Mouse (Mus musculus): Measurements from ENCODE around the gene Gchfr.

Gchfr gene

DNA sequence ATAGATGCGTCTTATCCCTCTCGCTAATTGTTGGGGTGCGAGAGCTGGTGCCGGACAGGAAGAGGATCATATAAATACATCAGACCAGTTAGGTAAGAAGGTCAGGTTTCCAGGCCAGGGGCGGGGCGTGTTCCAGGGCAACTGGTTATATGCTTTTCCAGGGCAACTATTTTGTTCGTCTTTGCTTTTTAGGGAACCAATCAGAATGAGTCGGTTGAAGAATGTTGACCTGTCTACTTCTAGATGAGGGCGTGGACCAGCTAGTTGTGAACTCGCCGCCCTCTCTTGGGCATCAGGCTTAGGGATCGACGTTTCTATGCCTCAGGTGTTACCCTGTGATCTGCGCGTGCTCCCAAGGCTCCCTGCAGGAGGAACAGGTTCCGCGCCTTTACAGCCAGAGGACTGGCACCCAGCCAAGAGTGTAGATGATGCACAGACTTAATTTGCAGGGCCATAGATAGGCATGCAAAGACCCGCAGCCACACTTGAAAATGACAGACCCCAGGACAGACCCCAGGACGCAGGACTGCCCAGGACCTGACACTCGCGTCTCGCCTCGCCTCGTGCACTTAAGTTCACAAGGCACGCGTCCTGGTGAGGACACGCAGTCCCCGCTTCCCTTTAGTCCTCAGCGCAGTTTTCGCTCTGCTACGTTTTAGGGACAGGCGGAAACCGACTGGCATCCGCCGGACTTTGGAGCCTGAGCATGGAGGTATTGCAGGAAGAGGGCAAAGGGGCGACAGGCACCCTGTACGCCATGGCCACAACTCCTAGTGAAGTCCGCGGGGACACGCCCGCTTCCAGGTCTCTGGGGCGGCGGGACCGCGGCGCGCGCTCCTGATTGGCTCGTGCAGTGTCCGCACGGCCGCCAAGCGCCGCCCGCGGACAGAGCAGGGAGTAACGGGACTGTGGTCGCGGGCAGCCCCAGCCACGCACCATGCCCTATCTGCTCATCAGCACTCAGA is at the start of gene Gchfr:
TSS of gene Gchfr (plus strand) at position 873 of the 965 bp plus-strand sequence.
- peak; percentile 13 to 31 for DNase-seq (ENCODE audit: low spot score in 2 of 2)

GRCm38 (mm10) chr2:119136346-119136898 is 31.2 kb upstream of the Gchfr start:
- no peak for DNase-seq (ENCODE audit: low spot score in 2 of 2)

DNA sequence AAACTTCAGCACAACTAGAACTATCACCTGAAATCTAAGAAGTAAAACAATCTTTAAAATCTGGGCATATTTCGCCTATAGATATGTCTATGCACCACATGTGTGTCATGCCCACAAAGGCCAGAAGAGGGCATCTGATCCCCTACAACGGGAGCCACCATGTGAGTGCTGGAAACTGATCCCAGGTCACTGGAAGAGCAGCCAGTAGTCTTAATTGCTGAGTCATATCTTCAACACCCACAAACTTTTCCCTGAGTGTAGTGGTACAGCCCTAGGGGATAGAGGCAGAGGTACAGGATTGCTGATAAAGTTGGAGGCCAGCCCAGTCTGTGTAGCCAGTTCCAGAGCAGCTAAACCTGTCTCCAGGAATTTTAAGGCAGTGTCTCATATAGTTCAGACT is 22.4 kb upstream of the Gchfr start:
- no peak for DNase-seq (ENCODE audit: low spot score in 2 of 2)

DNA sequence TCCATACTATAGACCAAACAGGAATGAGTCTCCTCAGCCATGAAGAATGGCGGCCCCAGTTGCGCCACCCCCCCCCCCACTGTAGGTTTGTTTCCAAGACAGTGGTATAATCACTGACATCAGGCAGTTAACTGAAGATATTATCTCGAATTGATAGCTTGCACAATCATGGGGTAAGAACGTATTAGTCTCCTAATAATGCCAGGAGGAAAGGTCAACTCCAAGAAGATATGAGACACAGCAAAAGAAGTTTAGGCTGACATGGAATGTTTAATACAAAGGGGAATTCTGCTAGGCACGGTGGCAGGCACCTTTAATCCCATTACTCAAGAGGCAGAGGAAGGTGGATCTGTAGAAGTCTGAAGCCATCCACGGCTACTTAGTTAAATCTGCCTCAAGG is 21.1 kb upstream of the Gchfr start:
- no peak for DNase-seq (ENCODE audit: low spot score in 2 of 2)

DNA sequence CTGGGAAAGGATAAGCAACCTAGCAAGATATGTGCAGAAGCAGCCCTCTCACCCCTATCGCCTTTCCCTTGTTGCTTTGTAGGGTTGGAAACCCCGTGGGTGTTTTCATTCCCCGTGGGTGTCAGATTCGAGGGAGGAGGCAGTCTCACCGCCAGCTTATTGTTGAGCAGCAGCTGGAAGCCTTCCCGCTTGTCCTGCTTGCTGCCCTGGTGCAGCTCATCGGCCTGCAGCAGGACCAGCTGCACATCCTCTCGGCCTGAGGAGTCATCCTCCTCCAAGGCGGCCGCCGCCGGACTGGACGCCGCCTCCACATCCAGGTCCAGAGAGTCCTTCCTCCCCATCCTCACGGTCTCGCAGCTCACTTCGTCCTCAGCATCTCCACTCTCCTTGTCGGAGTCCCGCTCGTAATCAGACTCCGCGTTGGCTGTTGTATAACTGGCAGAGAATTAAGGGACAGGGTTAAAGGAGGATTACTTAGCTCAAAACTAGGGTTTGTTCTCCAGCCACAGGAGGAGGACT is 20.4 kb upstream of the Gchfr start:
- no peak for DNase-seq (ENCODE audit: low spot score in 2 of 2)

DNA sequence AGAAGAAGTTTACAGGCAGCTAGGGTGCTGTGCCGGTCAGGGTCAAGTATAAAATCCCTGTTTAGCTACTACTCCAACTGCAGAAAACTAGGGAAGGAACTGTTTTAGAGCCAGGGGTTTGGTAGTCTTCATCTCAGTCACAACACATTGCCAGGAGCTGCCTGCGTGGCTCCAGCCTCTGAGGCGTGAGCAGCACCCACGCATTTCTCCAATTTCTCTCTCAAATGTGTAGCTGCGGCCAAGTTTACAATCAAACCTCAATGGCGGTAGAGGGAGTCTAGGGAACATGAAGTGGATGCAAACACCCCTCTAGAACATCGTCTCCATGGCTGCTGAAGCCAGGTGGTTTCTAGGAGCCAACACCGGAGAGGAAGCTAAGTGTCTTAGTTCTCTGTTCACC is 19.8 kb upstream of the Gchfr start:
- peak; percentile 42 to 67 for DNase-seq (ENCODE audit: low spot score in 2 of 2)

DNA sequence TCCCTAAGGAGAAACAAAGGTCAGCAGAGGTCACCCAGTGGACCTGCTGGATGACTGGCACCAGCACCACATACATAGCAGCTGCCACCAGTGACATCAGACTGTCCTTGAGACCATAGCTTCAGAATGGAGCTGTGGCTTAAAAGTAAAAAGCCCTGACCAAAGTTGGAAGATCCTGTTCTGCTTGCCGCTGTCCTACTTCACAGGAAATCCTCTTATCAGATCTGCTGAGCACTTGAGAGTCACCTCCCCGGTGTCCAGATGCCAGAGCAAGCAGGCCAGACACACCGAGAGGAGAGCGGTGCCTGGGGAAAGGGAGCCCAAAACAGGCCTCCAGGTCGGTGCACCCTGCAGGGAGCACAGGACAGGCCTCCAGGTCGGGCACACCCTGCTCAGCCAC is 15.3 kb upstream of the Gchfr start:
- DNase-seq (ENCODE audit: low spot score in 2 of 2), result no peak

GRCm38 (mm10) chr2:119154683-119155082 is 12.9 kb upstream of the Gchfr start:
- no peak for DNase-seq (ENCODE audit: low spot score in 2 of 2)

DNA sequence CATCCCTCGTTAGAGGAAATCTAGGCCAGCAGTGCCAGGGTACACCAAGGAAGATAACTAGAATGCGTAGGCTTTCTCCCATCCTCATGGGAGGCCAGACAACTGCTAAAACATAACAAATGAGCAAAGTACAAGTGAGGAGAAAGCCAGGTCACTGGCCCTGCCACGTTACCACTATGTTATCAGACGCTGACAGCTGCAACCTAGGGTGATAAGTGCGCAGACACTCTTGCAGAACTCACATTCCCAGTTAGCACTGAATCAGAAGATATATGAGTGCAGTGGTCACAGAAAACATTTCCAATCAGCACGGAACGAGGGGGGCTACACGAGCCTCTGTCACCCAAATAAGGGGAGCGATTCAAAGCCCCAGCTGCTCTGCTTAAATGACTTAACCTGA is 12.2 kb upstream of the Gchfr start:
- no peak for DNase-seq (ENCODE audit: low spot score in 2 of 2)

DNA sequence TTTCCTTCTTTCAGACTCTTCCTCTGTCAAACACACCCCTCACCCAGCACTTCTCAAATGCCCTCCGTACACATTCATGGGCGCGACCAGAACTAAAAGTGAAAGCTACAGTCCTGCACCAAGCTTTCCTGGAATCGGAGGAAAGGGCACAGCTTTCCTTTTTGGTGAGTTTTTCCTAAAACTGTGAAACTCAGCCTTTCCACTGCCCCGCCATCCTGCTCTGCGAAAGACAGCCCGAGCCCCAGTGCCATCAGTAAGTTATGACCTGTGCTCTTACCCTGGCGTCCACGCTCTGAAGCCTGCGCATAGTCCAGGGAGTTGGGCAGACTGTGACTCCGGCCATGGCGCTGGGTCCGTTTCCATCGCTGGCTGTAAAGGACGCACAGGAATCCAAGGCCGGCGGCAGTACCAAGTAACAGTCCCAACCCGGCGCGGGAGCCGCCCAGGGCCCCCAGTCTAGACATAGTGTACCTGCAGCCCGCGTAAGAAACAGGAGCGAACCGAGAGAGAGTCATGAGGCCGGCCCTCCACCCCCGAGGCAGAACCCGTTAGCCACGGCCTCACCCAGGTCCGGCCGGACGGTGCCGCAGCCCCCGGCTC is 11.4 kb upstream of the Gchfr start:
- peak in 1 of 2 experiments; percentile 13 for DNase-seq (ENCODE audit: low spot score in 2 of 2)

DNA sequence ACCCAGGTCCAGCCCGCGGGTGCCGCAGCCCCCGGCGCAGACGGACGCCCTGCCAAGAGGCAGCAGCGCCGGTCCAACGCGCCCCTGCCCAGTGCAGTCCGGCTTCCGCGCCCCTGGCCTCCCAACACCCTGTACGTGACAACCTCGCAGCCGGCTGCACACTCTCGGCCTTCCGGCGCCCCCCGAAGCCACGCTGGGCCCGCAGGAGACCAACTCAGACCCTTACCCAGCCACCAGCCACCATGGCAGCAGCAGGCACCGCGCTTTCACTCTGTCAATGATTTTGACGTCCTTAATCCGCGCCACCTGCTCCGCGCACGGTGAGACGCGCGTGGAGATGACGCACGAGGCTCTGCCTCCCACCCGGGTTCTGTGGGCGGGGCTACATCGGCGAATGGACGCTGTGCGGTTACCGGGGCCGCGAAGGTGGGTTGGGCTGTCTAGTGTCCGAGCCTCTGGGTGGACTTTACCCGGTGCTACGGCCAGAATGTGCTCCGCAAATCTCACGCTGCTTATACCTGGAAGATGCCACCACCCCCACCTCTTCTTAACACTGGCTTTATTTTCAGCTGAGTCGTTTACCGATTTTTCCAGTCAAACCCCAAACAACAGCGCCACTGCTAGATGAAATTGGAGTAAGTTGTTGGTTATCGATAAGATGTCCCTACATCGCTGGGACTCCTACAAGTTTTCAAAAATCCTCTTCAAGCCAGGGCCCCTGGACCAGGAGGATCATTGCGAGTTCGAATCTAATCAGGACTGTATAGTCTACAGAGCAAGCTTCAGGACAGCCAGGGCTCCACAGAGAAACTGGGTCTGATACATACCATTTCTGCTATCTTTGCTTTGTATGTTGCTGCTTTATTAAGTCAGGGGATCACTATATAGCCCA is 10.6 kb upstream of the Gchfr start, which contains the start of gene Rmdn3:
TSS of gene Rmdn3 (minus strand) at position 354 of the 892 bp plus-strand sequence.
- DNase-seq (ENCODE audit: low spot score in 2 of 2), result peak; percentile 97 to 99

DNA sequence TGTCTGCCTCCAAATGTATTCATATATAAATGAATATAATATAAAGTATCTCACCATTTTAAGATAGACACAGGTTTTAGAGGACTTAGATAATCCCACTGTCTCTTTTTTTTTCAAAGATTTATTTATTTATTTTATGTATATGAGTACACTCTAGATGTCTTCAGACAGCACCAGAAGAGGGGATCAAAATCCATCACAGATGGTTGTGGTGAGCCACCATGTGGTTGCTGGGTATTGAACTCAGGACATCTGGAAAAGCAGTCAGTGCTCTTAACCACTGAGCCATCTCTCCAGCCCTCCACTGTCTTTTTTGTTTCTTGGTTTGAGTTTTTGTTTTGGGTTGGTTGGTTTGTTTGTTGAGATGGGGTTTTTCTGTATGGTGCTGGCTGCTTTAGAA is 9.7 kb upstream of the Gchfr start:
- DNase-seq (ENCODE audit: low spot score in 2 of 2), result no peak

DNA sequence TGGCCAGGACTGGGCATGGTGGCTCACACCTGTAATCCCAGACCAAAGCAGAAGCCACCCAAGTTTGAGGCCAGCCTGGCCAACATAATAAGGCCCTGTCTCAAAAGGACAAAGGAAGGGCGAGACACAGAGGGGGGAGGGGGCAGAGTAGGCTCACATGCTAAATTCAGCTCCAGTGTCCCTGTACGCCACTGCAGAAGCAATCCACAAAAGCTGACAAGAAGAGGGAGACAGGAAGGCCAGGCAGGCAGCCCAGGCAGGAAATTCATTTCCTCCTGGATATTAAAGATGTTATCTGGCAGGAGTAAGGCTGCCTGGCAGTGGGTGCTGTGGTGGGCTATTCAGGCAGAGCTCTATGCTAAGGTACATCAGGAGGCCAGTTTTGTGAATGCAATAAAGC is 6.3 kb upstream of the Gchfr start:
- no peak for DNase-seq (ENCODE audit: low spot score in 2 of 2)

DNA sequence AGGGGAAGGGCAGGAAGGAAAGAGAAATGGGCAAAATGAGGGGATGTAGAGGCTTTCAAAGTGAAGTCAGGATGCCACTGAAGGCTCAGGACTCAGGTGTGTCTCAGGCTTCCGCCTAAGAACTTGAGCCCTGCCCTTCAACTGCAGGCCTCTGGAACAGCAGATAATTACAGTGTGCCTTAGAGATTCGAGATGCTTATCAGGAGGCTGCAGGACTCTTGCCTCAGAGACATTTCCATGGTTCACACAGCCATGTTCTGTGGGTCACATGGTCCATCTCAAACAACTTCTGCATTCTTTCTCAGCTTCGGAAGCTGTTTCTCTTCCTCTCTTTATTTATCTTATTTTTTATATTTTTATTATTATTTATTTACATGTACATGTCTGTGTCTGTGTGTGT is 4.4 kb upstream of the Gchfr start:
- no peak for DNase-seq (ENCODE audit: low spot score in 2 of 2)

DNA sequence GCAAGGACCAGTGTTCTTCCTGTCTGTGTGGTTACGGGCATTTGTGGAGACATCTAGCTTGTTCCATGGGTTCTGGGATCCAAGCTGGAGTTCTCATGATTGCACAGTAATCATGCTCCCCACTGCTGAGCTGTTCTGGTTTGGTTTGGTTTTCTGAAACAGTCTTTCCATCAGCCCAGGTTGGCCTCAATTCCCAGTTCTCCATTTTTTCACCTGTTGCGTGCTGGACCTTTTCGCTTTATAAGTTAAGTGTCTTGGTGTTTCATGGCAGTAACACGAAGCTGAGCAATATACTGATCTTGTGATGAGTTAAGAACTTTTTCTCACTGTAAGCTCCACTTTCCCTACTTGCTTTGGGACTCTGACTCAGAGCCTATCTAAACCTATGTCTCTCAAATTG is 3.6 kb upstream of the Gchfr start:
- DNase-seq (ENCODE audit: low spot score in 2 of 2), result no peak

DNA sequence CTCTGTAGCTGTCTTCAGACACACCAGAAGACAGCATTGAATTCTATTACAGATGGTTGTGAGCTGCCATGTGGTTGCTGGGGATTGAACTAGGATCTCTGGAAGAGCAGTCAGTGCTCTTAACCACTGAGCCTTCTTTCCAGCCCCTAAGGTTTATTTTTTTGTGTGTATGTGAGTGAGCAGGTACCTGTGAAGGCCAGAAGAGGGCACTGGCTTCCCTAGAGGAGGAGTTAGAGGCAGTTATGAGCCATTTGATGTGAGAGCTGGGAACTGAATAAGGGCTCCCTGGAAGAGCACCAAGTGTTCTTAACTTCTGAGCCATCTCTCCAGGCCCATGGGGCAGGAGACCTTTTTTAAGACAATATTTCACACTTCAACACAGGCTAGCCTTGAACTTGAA is 2.2 kb upstream of the Gchfr start:
- DNase-seq (ENCODE audit: low spot score in 2 of 2), result no peak

GRCm38 (mm10) chr2:119167866-119168256 is 288 bp downstream of the Gchfr start:
- no peak for DNase-seq (ENCODE audit: low spot score in 2 of 2)

DNA sequence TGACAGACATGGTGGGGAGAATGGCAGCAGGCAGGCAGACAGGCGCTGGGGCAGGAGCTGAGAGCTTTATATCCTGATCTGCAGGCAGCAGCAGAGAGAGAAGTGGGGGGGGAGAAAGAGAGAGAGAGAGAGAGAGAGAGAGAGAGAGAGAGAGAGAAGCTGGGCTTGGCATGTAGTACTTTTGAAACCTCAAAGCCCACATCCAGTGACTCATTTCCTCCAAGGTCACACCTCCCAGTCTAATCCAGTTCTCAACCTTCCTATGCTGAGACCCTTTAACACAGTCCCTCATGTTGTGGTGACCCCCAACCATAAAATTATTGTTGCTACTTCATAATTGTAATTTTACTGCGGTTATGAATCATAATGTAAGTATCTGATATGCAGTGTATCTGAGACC is 2.7 kb downstream of the Gchfr start:
- DNase-seq (ENCODE audit: low spot score in 2 of 2), result no peak

DNA sequence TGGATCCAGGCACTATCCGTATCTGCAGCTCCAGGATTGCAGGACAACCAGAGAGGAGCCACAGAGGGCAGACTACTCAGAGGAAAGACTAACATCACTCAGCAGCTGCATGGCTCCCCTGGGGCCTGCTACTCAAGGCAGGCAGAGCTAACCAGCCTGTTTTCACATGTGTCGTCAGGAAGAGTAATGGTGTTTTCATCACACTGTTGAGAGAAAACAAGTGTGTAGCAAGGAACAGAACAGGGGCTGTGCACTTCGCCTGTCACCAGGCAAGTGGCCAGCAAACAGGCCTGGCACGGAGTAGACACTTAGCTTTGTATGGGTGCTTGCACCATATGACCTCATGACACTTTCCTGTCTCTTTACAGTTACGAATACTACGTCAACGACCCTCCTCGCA is 4.0 kb downstream of the Gchfr start:
- DNase-seq (ENCODE audit: low spot score in 2 of 2), result no peak

- DNase-seq (ENCODE audit: low spot score in 2 of 2), result no peak
Observed at GRCm38 (mm10) chr2:119172446-119172845, 4.9 kb downstream of the Gchfr start.

DNA sequence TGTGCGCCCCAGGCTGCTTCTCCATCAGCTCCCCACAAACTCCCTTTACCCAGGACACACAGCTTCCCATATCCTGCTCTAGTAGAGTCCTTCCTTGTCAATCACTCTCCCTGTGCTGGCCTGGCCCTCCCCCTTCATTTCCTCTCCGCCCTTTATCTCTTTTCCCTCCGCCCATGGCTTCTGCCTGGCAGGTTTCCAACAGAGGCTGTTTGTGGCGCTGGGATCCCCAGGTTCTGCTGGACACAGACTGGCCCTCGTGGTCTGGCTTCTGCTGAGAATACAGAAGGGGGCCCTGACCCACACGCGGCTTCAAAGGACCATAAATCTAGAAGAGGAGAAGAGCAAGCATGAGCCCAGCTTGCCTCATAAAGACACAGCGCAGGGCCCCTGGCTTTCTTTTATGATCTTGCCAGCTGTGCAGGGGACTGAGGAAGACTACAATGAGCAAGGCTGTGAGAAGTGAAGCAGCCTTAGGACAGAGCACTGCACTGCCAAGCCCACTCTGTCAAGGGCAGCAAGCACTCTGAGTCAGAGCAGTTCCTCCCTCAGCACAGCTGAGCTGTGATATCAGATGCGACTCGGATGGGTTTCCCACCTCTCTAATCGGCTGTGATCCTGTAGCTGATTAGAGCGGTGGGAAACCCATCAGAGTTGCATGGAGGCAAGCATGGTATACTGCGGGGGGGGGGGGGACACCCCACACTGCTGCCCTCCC is 5.4 kb downstream of the Gchfr start:
- DNase-seq (ENCODE audit: low spot score in 2 of 2), result no peak

All from frontal cortex, postnatal 36 days (tissue).